Mouse (Mus musculus) bone marrow, adult 2 months (tissue): ENCODE data around the gene Gm10153.
"Not testable (repeated sequence)": the region's sequence is repeated elsewhere in the genome, so short reads cannot be mapped to it uniquely, and the experiment has no call there.

ENCODE experiments used
- CTCF ChIP-seq: fragments of 200-500 bp; IDR thresholded peaks from 2 replicates; pipeline ENCODE4 v1.5.1; 2011; ENCODE audit warnings: low read length, control low read depth; ENCODE audit not compliant: control insufficient read depth, insufficient read depth
- POLR2A ChIP-seq: fragments of 200-500 bp; IDR thresholded peaks from 2 replicates; pipeline ENCODE4 v1.6.1; 2011; ENCODE audit warnings: low read depth, mild to moderate bottlenecking, control low read depth, low read length, borderline replicate concordance; ENCODE audit not compliant: control insufficient read depth

GRCm38 (mm10) chr7:142143506-142144010 lies 46.6 kb downstream of the Gm10153 start:
- not testable (repeated sequence) for TF ChIP-seq POLR2A, CTCF
